Mouse (Mus musculus): Measurements from ENCODE around the gene 2610507B11Rik. TPM values are rescaled to one million over a fixed set of nuclear protein-coding genes. Genes with fewer than 3 reads are reported as not detected.
"Not testable (repeated sequence)": the region's sequence is repeated elsewhere in the genome, so short reads cannot be mapped to it uniquely, and the experiment has no call there.

2610507B11Rik gene
- polyA plus RNA-seq, 1 experiment from 2014 or later: 24.7 TPM

GRCm38 (mm10) chr11:78276169-78276568 is 14.6 kb downstream of the 2610507B11Rik start:
- H3K27me3 ChIP-seq (ENCODE audit: control insufficient read depth, insufficient read depth, low read depth, low read length); H3K9me3 ChIP-seq (replicated peaks; ENCODE audit: control insufficient read depth, low read length); H3K4me2 ChIP-seq (ENCODE audit: low read depth, low read length); ATAC-seq (ENCODE audit: low read depth); H3K27ac ChIP-seq (ENCODE audit: low read length); H3K4me3 ChIP-seq (ENCODE audit: low read depth, low read length); H3K4me1 ChIP-seq (ENCODE audit: control insufficient read depth, low read depth, low read length); H3K9ac ChIP-seq (ENCODE audit: low read depth, low read length): not testable (repeated sequence)
- 84% methylated on average over 4 of the region's 4 CpGs for WGBS (ENCODE audit: insufficient replicate concordance)
- H3K36me3 ChIP-seq (ENCODE audit: control insufficient read depth, insufficient read depth): peaks cover 54% of the 10 kb centered on the region

- ATAC-seq (ENCODE audit: low read depth): no peak
- Histone ChIP-seq H3K4me2 (ENCODE audit: low read depth, low read length) (no peak overlapping the region), H3K9ac (ENCODE audit: low read depth, low read length) (no peak overlapping the region), H3K27me3 (ENCODE audit: control insufficient read depth, insufficient read depth, low read depth, low read length) (no peaks in the 10 kb centered on the region), H3K36me3 (ENCODE audit: control insufficient read depth, insufficient read depth) (peaks cover 53% of the 10 kb centered on the region), H3K4me1 (ENCODE audit: control insufficient read depth, low read depth, low read length) (no peaks in the 10 kb centered on the region), H3K27ac (ENCODE audit: low read length) (no peak overlapping the region), H3K9me3 (replicated peaks; ENCODE audit: control insufficient read depth, low read length) (no peaks in the 10 kb centered on the region), H3K4me3 (ENCODE audit: low read depth, low read length) (no peak overlapping the region)
- WGBS (ENCODE audit: insufficient replicate concordance): 77% methylated on average over 7 of the region's 7 CpGs
Observed at GRCm38 (mm10) chr11:78278853-78279252, 17.3 kb downstream of the 2610507B11Rik start.

GRCm38 (mm10) chr11:78279586-78279985 is 18.0 kb downstream of the 2610507B11Rik start:
- WGBS (ENCODE audit: insufficient replicate concordance): 87% methylated on average over 4 of the region's 4 CpGs

GRCm38 (mm10) chr11:78289146-78289763 is 27.7 kb downstream of the 2610507B11Rik start:
- no peak for ATAC-seq (ENCODE audit: low read depth)
- Histone ChIP-seq H3K9me3 (replicated peaks; ENCODE audit: control insufficient read depth, low read length) (no peaks in the 10 kb centered on the region), H3K4me3 (ENCODE audit: low read depth, low read length) (no peak overlapping the region), H3K27ac (ENCODE audit: low read length) (no peak overlapping the region), H3K9ac (ENCODE audit: low read depth, low read length) (no peak overlapping the region), H3K27me3 (ENCODE audit: control insufficient read depth, insufficient read depth, low read depth, low read length) (no peaks in the 10 kb centered on the region), H3K36me3 (ENCODE audit: control insufficient read depth, insufficient read depth) (peaks cover 39% of the 10 kb centered on the region), H3K4me1 (ENCODE audit: control insufficient read depth, low read depth, low read length) (no peaks in the 10 kb centered on the region), H3K4me2 (ENCODE audit: low read depth, low read length) (no peak overlapping the region)
- WGBS (ENCODE audit: insufficient replicate concordance): 74% methylated on average over 7 of the region's 7 CpGs

More at GRCm38 (mm10) chr11:78279586-78279985, 18.0 kb downstream of the 2610507B11Rik start:
- H3K4me3 ChIP-seq (ENCODE audit: low read depth, low read length): no peak overlapping the region
- H3K9ac ChIP-seq (ENCODE audit: low read depth, low read length): no peak overlapping the region
- no peaks in the 10 kb centered on the region for H3K9me3 ChIP-seq (replicated peaks; ENCODE audit: control insufficient read depth, low read length)
- peaks cover 55% of the 10 kb centered on the region for H3K36me3 ChIP-seq (ENCODE audit: control insufficient read depth, insufficient read depth)
- no peak overlapping the region for H3K4me2 ChIP-seq (ENCODE audit: low read depth, low read length)
- no peak for ATAC-seq (ENCODE audit: low read depth)
- no peaks in the 10 kb centered on the region for H3K27me3 ChIP-seq (ENCODE audit: control insufficient read depth, insufficient read depth, low read depth, low read length)
- H3K27ac ChIP-seq (ENCODE audit: low read length): no peak overlapping the region
- H3K4me1 ChIP-seq (ENCODE audit: control insufficient read depth, low read depth, low read length): no peaks in the 10 kb centered on the region

- WGBS (ENCODE audit: insufficient replicate concordance): 73% methylated on average over 4 of the region's 4 CpGs
- Histone ChIP-seq H3K4me1 (ENCODE audit: control insufficient read depth, low read depth, low read length) (no peaks in the 10 kb centered on the region), H3K9me3 (replicated peaks; ENCODE audit: control insufficient read depth, low read length) (no peaks in the 10 kb centered on the region), H3K4me2 (ENCODE audit: low read depth, low read length) (no peak within 1 kb of the TSS), H3K27ac (ENCODE audit: low read length) (no peak within 1 kb of the TSS), H3K4me3 (ENCODE audit: low read depth, low read length) (no peak within 1 kb of the TSS), H3K36me3 (ENCODE audit: control insufficient read depth, insufficient read depth) (peaks cover 25% of the 10 kb centered on the region), H3K27me3 (ENCODE audit: control insufficient read depth, insufficient read depth, low read depth, low read length) (no peaks in the 10 kb centered on the region), H3K9ac (ENCODE audit: low read depth, low read length) (no peak within 1 kb of the TSS)
- no peak for ATAC-seq (ENCODE audit: low read depth)
Observed at GRCm38 (mm10) chr11:78290654-78291053, 29.1 kb downstream of the 2610507B11Rik start, which contains the start of gene BC030499. Gene BC030499, plus strand, starts transcription at chr11:78290841.

GRCm38 (mm10) chr11:78294585-78294984 is 33.0 kb downstream of the 2610507B11Rik start:
- Histone ChIP-seq H3K4me3 (ENCODE audit: low read depth, low read length) (no peak overlapping the region), H3K36me3 (ENCODE audit: control insufficient read depth, insufficient read depth) (peaks cover 7% of the 10 kb centered on the region), H3K4me2 (ENCODE audit: low read depth, low read length) (no peak overlapping the region), H3K9ac (ENCODE audit: low read depth, low read length) (no peak overlapping the region), H3K27ac (ENCODE audit: low read length) (no peak overlapping the region), H3K4me1 (ENCODE audit: control insufficient read depth, low read depth, low read length) (no peaks in the 10 kb centered on the region), H3K27me3 (ENCODE audit: control insufficient read depth, insufficient read depth, low read depth, low read length) (no peaks in the 10 kb centered on the region), H3K9me3 (replicated peaks; ENCODE audit: control insufficient read depth, low read length) (no peaks in the 10 kb centered on the region)
- WGBS (ENCODE audit: insufficient replicate concordance): 70% methylated on average over 6 of the region's 6 CpGs
- ATAC-seq (ENCODE audit: low read depth): no peak

- Histone ChIP-seq H3K9ac (ENCODE audit: low read depth, low read length) (peak overlapping the region; percentile 87), H3K36me3 (ENCODE audit: control insufficient read depth, insufficient read depth) (peaks cover 23% of the 10 kb centered on the region), H3K4me3 (ENCODE audit: low read depth, low read length) (peak overlapping the region; percentile 76), H3K4me2 (ENCODE audit: low read depth, low read length) (peak overlapping the region; percentile 79), H3K4me1 (ENCODE audit: control insufficient read depth, low read depth, low read length) (peaks cover 23% of the 10 kb centered on the region), H3K27me3 (ENCODE audit: control insufficient read depth, insufficient read depth, low read depth, low read length) (no peaks in the 10 kb centered on the region), H3K9me3 (replicated peaks; ENCODE audit: control insufficient read depth, low read length) (no peaks in the 10 kb centered on the region), H3K27ac (ENCODE audit: low read length) (peak overlapping the region; percentile 76)
- ATAC-seq (ENCODE audit: low read depth): no peak
- 72% methylated on average over 7 of the region's 7 CpGs for WGBS (ENCODE audit: insufficient replicate concordance)
Observed at GRCm38 (mm10) chr11:78300917-78301316, 39.4 kb downstream of the 2610507B11Rik start.

GRCm38 (mm10) chr11:78301357-78302084 is 40.0 kb downstream of the 2610507B11Rik start, which contains the start of gene Spag5:
Gene Spag5, plus strand, starts transcription at chr11:78301529.
- WGBS (ENCODE audit: insufficient replicate concordance): under 1% methylated on average over 49 of the region's 49 CpGs
- Histone ChIP-seq H3K27ac (ENCODE audit: low read length) (peak within 1 kb of the TSS; percentile 76), H3K4me1 (ENCODE audit: control insufficient read depth, low read depth, low read length) (peaks cover 25% of the 10 kb centered on the region), H3K9me3 (replicated peaks; ENCODE audit: control insufficient read depth, low read length) (no peaks in the 10 kb centered on the region), H3K27me3 (ENCODE audit: control insufficient read depth, insufficient read depth, low read depth, low read length) (no peaks in the 10 kb centered on the region), H3K4me2 (ENCODE audit: low read depth, low read length) (peak within 1 kb of the TSS; percentile 79), H3K9ac (ENCODE audit: low read depth, low read length) (peak within 1 kb of the TSS; percentile 87), H3K36me3 (ENCODE audit: control insufficient read depth, insufficient read depth) (peaks cover 28% of the 10 kb centered on the region), H3K4me3 (ENCODE audit: low read depth, low read length) (peak within 1 kb of the TSS; percentile 76)
- ATAC-seq (ENCODE audit: low read depth): peak; percentile 100

- Histone ChIP-seq H3K4me1 (ENCODE audit: control insufficient read depth, low read depth, low read length) (peaks cover 28% of the 10 kb centered on the region), H3K9me3 (replicated peaks; ENCODE audit: control insufficient read depth, low read length) (no peaks in the 10 kb centered on the region), H3K36me3 (ENCODE audit: control insufficient read depth, insufficient read depth) (peaks cover 56% of the 10 kb centered on the region), H3K4me2 (ENCODE audit: low read depth, low read length) (peak overlapping the region; percentile 15; the same call in 1 of the 2 replicates), H3K27ac (ENCODE audit: low read length) (no peak overlapping the region), H3K4me3 (ENCODE audit: low read depth, low read length) (peak overlapping the region; percentile 9; the same call in 1 of the 2 replicates), H3K9ac (ENCODE audit: low read depth, low read length) (no peak overlapping the region), H3K27me3 (ENCODE audit: control insufficient read depth, insufficient read depth, low read depth, low read length) (no peaks in the 10 kb centered on the region)
- no peak for ATAC-seq (ENCODE audit: low read depth)
- 81% methylated on average over 4 of the region's 4 CpGs for WGBS (ENCODE audit: insufficient replicate concordance)
Observed at GRCm38 (mm10) chr11:78305272-78305671, 43.7 kb downstream of the 2610507B11Rik start.
